Mouse (Mus musculus) forebrain, embryonic 12.5 days (tissue): ENCODE measurements around the gene Olfr1367. TPM values are rescaled to one million over a fixed set of nuclear protein-coding genes. Genes with fewer than 3 reads are reported as not detected.
"Not testable (repeated sequence)": the region's sequence is repeated elsewhere in the genome, so short reads cannot be mapped to it uniquely, and the experiment has no call there.

Source experiments
- ATAC-seq: fragments of 200-750 bp; cut with Nextera tagmentation; 2 replicates; pipeline ENCODE4 v1.8.0; 2017; ENCODE audit warnings: moderate TSS enrichment; ENCODE audit not compliant: low FRiP score
- H3K27ac ChIP-seq: fragments of 300-500 bp; sonication (generic); 2 replicates; pipeline ENCODE4 v1.5.1; 2016; ENCODE audit warnings: mild to moderate bottlenecking
- H3K27me3 ChIP-seq: fragments of 300-500 bp; sonication (generic); 2 replicates; pipeline ENCODE4 v1.6.1; 2016; ENCODE audit warnings: mild to moderate bottlenecking
- H3K36me3 ChIP-seq: fragments of 300-500 bp; sonication (generic); replicated peaks from 2 replicates; pipeline ENCODE4 v1.6.1; 2016; ENCODE audit warnings: mild to moderate bottlenecking
- H3K4me1 ChIP-seq: fragments of 300-500 bp; sonication (generic); 2 replicates; pipeline ENCODE4 v1.6.1; 2016
- H3K4me2 ChIP-seq: fragments of 300-500 bp; sonication (generic); 2 replicates; pipeline ENCODE4 v1.6.1; 2016; ENCODE audit warnings: mild to moderate bottlenecking, moderate library complexity
- H3K4me3 ChIP-seq: fragments of 300-500 bp; sonication (generic); replicated peaks from 2 replicates; pipeline ENCODE4 v1.5.1; 2016; ENCODE audit warnings: mild to moderate bottlenecking
- H3K9ac ChIP-seq: fragments of 300-500 bp; sonication (generic); 2 replicates; pipeline ENCODE4 v1.6.1; 2016; ENCODE audit warnings: mild to moderate bottlenecking
- H3K9me3 ChIP-seq: fragments of 300-500 bp; sonication (generic); 2 replicates; pipeline ENCODE4 v1.6.1; 2016
- WGBS: fragments of 180-500 bp; shearing (Covaris S2); methylation state at CpG from one replicate; pipeline ENCODE4 v1.1.7; 2016; 5-methylcytosine and 5-hydroxymethylcytosine counted together
- polyA plus RNA-seq: library from polyadenylated mRNA; unstranded; fragments of >200 nt; fragmentation: Nextera tagmentation; extraction: Ambion mirVana; gene quantifications from 2 replicates; pipeline ENCODE4 v1.2.1, GENCODE M21; 2016

Gene Olfr1367
- polyA plus RNA-seq, 1 experiment from 2014 or later: not detected

- Histone ChIP-seq H3K27ac (no peak overlapping the region), H3K4me1 (peaks cover 11% of the 10 kb centered on the region), H3K9me3 (no peaks in the 10 kb centered on the region), H3K27me3 (peaks cover 8% of the 10 kb centered on the region), H3K36me3 (no peaks in the 10 kb centered on the region), H3K4me2 (peak overlapping the region; percentile 57), H3K4me3 (peak overlapping the region; percentile 44), H3K9ac (peak overlapping the region; percentile 42)
- 1% methylated on average over 24 of the region's 24 CpGs for WGBS
- ATAC-seq: peak; percentile 72
These were observed 20.0 kb upstream of the Olfr1367 start for GRCm38 (mm10) chr13:21326657-21327211.

GRCm38 (mm10) chr13:21327424-21327823 lies 19.3 kb upstream of the Olfr1367 start:
- ATAC-seq: peak; percentile 36; the same call in 1 of the 2 replicates
- Histone ChIP-seq H3K27me3 (peaks cover 8% of the 10 kb centered on the region), H3K9me3 (no peaks in the 10 kb centered on the region), H3K27ac (no peak overlapping the region), H3K4me2 (peak overlapping the region; percentile 57), H3K4me3 (peak overlapping the region; percentile 44), H3K36me3 (no peaks in the 10 kb centered on the region), H3K4me1 (peaks cover 6% of the 10 kb centered on the region; the same call in 1 of the 2 replicates), H3K9ac (peak overlapping the region; percentile 22; the same call in 1 of the 2 replicates)
- 0% methylated on average over 9 of the region's 9 CpGs for WGBS

- H3K4me3 ChIP-seq: no peak overlapping the region
- no peak overlapping the region for H3K9ac ChIP-seq
- no peaks in the 10 kb centered on the region for H3K9me3 ChIP-seq
- no peaks in the 10 kb centered on the region for H3K4me1 ChIP-seq
- H3K4me2 ChIP-seq: no peak overlapping the region
- H3K36me3 ChIP-seq: no peaks in the 10 kb centered on the region
- ATAC-seq: no peak
- H3K27ac ChIP-seq: no peak overlapping the region
- peaks cover 3% of the 10 kb centered on the region; the same call in 1 of the 2 replicates for H3K27me3 ChIP-seq
These were observed 3.9 kb downstream of the Olfr1367 start for GRCm38 (mm10) chr13:21350593-21350992.

GRCm38 (mm10) chr13:21362621-21363248 lies 16.0 kb downstream of the Olfr1367 start, which contains the start of gene Zscan12:
TSS of gene Zscan12 (plus strand) at chr13:21362820.
- Histone ChIP-seq H3K9ac (peak within 1 kb of the TSS; percentile 89), H3K36me3 (peaks cover 9% of the 10 kb centered on the region), H3K9me3 (no peaks in the 10 kb centered on the region), H3K4me3 (peak within 1 kb of the TSS; percentile 82), H3K4me2 (peak within 1 kb of the TSS; percentile 64), H3K4me1 (peaks cover 19% of the 10 kb centered on the region), H3K27ac (peak within 1 kb of the TSS; percentile 75), H3K27me3 (peaks cover 13% of the 10 kb centered on the region)
- under 1% methylated on average over 29 of the region's 29 CpGs for WGBS
- ATAC-seq: peak; percentile 99

- ATAC-seq: no peak
- H3K4me3 ChIP-seq: peak overlapping the region; percentile 82
- H3K4me1 ChIP-seq: peaks cover 19% of the 10 kb centered on the region
- no peak overlapping the region for H3K27ac ChIP-seq
- peak overlapping the region; percentile 89; the same call in 1 of the 2 replicates for H3K9ac ChIP-seq
- no peaks in the 10 kb centered on the region for H3K9me3 ChIP-seq
- WGBS: 68% methylated on average over 12 of the region's 12 CpGs
- H3K27me3 ChIP-seq: peaks cover 10% of the 10 kb centered on the region; the same call in 1 of the 2 replicates
- peaks cover 13% of the 10 kb centered on the region for H3K36me3 ChIP-seq
- H3K4me2 ChIP-seq: peak overlapping the region; percentile 64
These were observed 17.0 kb downstream of the Olfr1367 start for GRCm38 (mm10) chr13:21363719-21364118.

GRCm38 (mm10) chr13:21366635-21367034 lies 19.9 kb downstream of the Olfr1367 start:
- WGBS: 79% methylated on average over 6 of the region's 6 CpGs
- Histone ChIP-seq H3K4me1 (peaks cover 19% of the 10 kb centered on the region), H3K36me3 (peaks cover 37% of the 10 kb centered on the region), H3K27ac (no peak overlapping the region), H3K9me3 (no peaks in the 10 kb centered on the region), H3K9ac (no peak overlapping the region), H3K4me3 (no peak overlapping the region), H3K27me3 (no peaks in the 10 kb centered on the region), H3K4me2 (no peak overlapping the region)
- ATAC-seq: no peak

GRCm38 (mm10) chr13:21372700-21373099 lies 26.0 kb downstream of the Olfr1367 start:
- Histone ChIP-seq H3K4me3 (no peak overlapping the region), H3K4me2 (no peak overlapping the region), H3K27me3 (no peaks in the 10 kb centered on the region), H3K36me3 (peaks cover 28% of the 10 kb centered on the region), H3K9me3 (no peaks in the 10 kb centered on the region), H3K27ac (no peak overlapping the region), H3K4me1 (no peaks in the 10 kb centered on the region), H3K9ac (no peak overlapping the region)
- 93% methylated on average over 2 of the region's 2 CpGs for WGBS
- ATAC-seq: no peak

- Histone ChIP-seq H3K27ac (no peak overlapping the region), H3K4me3 (no peak overlapping the region), H3K4me2 (no peak overlapping the region), H3K27me3 (no peaks in the 10 kb centered on the region), H3K4me1 (no peaks in the 10 kb centered on the region), H3K9ac (no peak overlapping the region), H3K36me3 (no peaks in the 10 kb centered on the region), H3K9me3 (no peaks in the 10 kb centered on the region)
- ATAC-seq: no peak
- WGBS: 85% methylated on average over 2 of the region's 2 CpGs
These were observed 31.1 kb downstream of the Olfr1367 start for GRCm38 (mm10) chr13:21377773-21378172.

GRCm38 (mm10) chr13:21395211-21395610 lies 48.5 kb downstream of the Olfr1367 start:
- H3K27me3 ChIP-seq: no peaks in the 10 kb centered on the region
- no peak overlapping the region for H3K4me2 ChIP-seq
- ATAC-seq: no peak
- WGBS: 94% methylated on average over 1 of the region's 1 CpGs
- peaks cover 73% of the 10 kb centered on the region for H3K36me3 ChIP-seq
- H3K4me1 ChIP-seq: peaks cover 6% of the 10 kb centered on the region
- no peak overlapping the region for H3K9ac ChIP-seq
- H3K27ac ChIP-seq: no peak overlapping the region
- no peak overlapping the region for H3K4me3 ChIP-seq
- no peaks in the 10 kb centered on the region for H3K9me3 ChIP-seq

- no peaks in the 10 kb centered on the region for H3K27me3 ChIP-seq
- H3K27ac ChIP-seq: no peak overlapping the region
- WGBS: 94% methylated on average over 6 of the region's 6 CpGs
- no peak overlapping the region for H3K4me2 ChIP-seq
- peaks cover 6% of the 10 kb centered on the region for H3K4me1 ChIP-seq
- ATAC-seq: no peak
- no peaks in the 10 kb centered on the region for H3K9me3 ChIP-seq
- H3K9ac ChIP-seq: no peak overlapping the region
- H3K36me3 ChIP-seq: peaks cover 69% of the 10 kb centered on the region
- no peak overlapping the region for H3K4me3 ChIP-seq
These were observed 48.9 kb downstream of the Olfr1367 start for GRCm38 (mm10) chr13:21395623-21396022.

GRCm38 (mm10) chr13:21396048-21396447 lies 49.3 kb downstream of the Olfr1367 start:
- H3K27me3 ChIP-seq, H3K27ac ChIP-seq, H3K4me3 ChIP-seq, H3K9ac ChIP-seq, H3K9me3 ChIP-seq, H3K4me1 ChIP-seq, ATAC-seq, H3K4me2 ChIP-seq: not testable (repeated sequence)
- 92% methylated on average over 13 of the region's 18 CpGs for WGBS
- H3K36me3 ChIP-seq: peaks cover 64% of the 10 kb centered on the region

GRCm38 (mm10) chr13:21397486-21397885 lies 50.8 kb downstream of the Olfr1367 start:
- ATAC-seq: no peak
- no peaks in the 10 kb centered on the region for H3K27me3 ChIP-seq
- peaks cover 15% of the 10 kb centered on the region for H3K4me1 ChIP-seq
- no peak overlapping the region for H3K4me2 ChIP-seq
- no peak overlapping the region for H3K9ac ChIP-seq
- H3K36me3 ChIP-seq: peaks cover 50% of the 10 kb centered on the region
- no peak overlapping the region for H3K4me3 ChIP-seq
- no peaks in the 10 kb centered on the region for H3K9me3 ChIP-seq
- WGBS: 89% methylated on average over 2 of the region's 2 CpGs
- no peak overlapping the region for H3K27ac ChIP-seq
